Mouse (Mus musculus) left cerebral cortex, postnatal 14 days (tissue): ENCODE results near the gene Cd72. TPM values are rescaled to one million over a fixed set of nuclear protein-coding genes. Genes with fewer than 3 reads are reported as not detected.
A peak's percentile ranks its signal among the peaks of the same experiment; 100 is the strongest.

Source experiments
- DNase-seq, 2 experiments: peaks; one replicate each; pipeline ENCODE4 v3.0.0; 2021 to 2022; ENCODE audit warnings: low spot score in 2 of 2, mixed read lengths in 1 of 2
- intact Hi-C: fragments of 180-260 bp; cut with DNase I; formaldehyde crosslinking; loops from one replicate; pipeline ENCODE4 v1.15.1; 2025
- total RNA-seq, 2 experiments: library from RNA; stranded (reverse); gene quantifications; 2 replicates each; pipeline ENCODE4 v1.2.3; 2021

Gene Cd72
- total RNA-seq, 2 experiments from 2014 or later = 0.36 TPM; not detected in 1

DNA sequence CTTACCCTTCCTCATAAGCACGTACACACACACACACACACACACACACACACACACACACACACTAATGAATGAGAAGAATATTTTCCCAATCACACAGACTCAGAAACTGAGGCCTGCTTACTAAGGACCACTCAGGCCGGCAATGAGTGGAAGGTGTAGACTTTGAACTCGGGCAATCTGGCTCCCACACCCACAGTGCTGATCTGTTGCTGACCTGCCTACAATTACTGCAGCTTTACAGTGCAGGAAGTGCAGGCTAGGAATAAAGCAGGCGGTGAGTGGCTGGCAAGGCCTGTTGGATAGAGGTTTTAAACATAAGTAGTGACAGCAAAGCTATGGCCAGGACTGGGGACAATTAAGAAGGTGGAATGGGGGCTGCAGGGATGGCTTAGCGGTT lies 26.6 kb upstream of the Cd72 start:
- DNase-seq = no peak
- intact Hi-C loops = no loop called here

DNA sequence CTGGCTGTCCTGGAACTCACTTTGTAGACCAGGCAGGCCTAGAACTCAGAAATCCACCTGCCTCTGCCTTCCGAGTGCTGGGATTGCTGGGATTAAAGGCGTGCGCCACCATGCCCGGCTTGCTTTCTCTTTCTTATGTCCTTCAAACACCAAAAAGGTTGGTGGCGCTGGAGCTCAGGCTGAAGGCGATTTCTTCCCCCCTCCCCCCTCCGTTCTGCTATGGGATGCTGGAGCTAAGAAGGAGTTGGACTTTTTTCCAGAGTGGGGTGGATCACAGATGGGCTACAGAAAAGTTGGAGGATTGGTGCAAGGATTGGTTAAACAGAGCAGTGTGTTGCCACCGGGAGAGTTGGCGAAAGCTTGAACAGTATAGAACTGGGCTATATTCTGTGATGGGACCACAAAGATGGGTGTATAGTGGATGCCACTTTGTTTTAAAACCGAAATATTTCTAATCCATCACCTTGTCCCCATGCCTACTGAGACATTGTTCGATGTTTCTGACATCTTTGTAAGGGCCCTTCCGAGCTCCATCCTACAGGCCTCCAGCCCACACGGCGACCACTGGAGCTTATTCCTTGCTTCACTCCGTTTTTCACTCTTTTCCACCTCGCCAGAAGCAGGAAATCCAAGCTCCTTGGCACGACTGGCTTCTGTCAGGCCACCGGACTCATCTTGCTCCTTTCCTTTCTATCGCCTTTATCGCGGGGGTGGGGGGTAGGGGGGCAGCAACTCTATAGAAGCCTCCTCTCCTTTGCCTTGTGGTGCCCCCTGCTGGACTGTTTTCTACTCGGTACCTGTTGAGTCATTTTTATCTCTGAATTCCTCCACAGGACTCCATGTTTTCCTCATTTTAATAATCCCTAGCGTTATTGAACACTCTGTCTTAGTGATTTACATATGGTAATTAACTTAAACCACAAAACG lies 24.7 kb upstream of the Cd72 start:
- peak in 1 of 2 experiments; percentile 64 for DNase-seq
- intact Hi-C loops = loop anchor here (2.0 kb wide), 1 partner anchor 36 kb away; no protein-coding TSS in a partner anchor

- no peak for DNase-seq
- intact Hi-C loops = loop anchor here (2.0 kb wide), 1 partner anchor 36 kb away; no protein-coding TSS in a partner anchor
These were observed 24.1 kb upstream of the Cd72 start for GRCm38 (mm10) chr4:43478534-43478858.

DNA sequence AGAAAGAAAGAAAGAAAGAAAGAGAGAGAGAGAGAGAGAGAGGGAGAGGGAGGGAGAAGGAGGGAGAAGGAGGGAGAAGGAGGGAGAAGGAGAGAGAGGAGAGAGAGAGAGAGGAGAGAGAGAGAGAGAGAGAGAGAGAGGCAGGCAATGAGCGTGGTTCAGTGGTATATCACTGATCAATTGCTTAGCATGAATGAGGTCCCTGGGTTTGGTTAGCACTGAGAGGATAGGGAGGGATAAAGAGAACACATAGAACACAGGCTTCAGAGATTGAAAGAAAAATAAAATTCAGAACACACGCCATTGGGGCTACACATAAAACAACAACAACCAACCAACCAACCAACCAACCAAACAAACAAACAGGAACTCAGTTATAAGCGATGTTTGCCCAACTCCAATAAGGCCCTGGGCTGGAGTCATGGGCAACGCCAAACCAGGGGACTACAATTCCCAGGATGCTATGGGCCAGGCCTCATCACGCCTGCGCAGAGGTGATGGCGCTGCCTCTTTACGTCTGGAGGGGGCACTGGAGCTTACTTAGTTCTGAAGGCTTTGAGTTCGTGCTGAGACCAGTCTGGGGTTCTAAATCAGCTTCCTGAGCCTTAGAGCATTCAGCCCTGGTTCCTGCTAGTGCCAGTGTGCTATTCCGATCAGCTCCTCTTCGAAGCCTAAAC lies 23.6 kb upstream of the Cd72 start:
- DNase-seq = peak; percentile 86 to 90
- intact Hi-C loops = loop anchor here (2.0 kb wide), 1 partner anchor 35 kb away; no protein-coding TSS in a partner anchor

DNA sequence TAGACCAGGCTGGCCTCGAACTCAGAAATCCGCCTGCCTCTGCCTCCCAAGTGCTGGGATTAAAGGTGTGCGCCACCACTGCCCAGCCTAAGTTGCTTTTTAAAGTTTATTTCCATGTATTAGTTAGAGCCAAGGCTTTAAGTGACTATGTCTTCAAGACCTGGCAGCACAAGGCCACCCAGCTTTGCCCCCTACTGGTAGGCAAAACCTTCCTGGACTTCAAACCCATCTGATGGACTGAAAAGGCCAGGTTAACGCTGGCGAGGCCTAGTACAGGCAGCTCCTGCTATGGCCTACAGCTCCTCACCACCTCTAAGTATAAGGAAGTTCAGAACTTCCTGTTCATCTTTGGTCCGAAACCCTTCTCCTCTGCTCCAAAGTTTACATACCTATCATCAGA lies 22.2 kb upstream of the Cd72 start:
- intact Hi-C loops = no loop called here
- DNase-seq = no peak

- DNase-seq = no peak
- intact Hi-C loops = no loop called here
These were observed 19.2 kb upstream of the Cd72 start for GRCm38 (mm10) chr4:43473636-43474035.

DNA sequence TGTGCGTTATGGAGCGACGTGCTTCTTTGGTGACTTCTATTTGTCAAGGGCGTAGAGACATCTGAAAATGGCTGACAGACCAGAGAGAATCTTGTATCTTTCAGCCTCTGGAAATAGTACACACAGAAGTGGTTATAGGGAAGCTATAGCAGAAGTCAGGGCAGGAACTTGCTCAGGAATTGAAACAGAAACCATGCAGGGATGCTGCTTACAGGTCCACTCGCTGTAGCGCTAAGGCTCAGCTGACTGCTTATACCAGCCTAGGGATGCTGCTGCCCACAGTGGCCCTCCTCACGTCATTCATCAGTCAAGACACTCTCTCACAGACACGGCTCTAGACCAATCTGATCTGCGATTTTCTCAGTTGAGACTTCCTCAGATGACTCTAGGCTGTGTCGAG lies 15.9 kb upstream of the Cd72 start:
- DNase-seq = no peak
- intact Hi-C loops = no loop called here

- DNase-seq = no peak
- intact Hi-C loops = no loop called here
These were observed 12.4 kb upstream of the Cd72 start for GRCm38 (mm10) chr4:43466872-43467271.

GRCm38 (mm10) chr4:43465935-43466334 lies 11.5 kb upstream of the Cd72 start:
- intact Hi-C loops = no loop called here
- no peak for DNase-seq

DNA sequence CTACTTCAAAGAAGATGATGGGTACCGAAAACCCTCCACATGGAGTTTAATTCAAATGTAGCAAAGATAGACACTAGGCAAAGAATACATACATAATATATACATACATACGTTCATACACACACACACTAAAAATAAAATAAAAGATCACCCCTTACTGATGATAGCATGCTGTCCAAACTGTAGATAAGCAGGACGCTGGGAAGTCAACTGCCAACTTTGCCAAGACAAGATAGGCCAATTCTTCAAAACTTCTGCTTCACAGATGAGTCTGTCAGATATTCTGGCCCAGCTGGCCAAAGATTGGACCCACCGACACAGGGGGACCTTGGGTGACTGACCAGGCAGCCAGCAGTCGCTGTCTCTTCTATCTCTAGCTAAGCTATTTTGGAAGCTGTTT lies 8.7 kb upstream of the Cd72 start:
- no peak for DNase-seq
- intact Hi-C loops = no loop called here

- intact Hi-C loops = no loop called here
- no peak for DNase-seq
These were observed 2.7 kb upstream of the Cd72 start for GRCm38 (mm10) chr4:43457124-43457523.

- no peak for DNase-seq
- intact Hi-C loops = no loop called here
These were observed 2.0 kb upstream of the Cd72 start for GRCm38 (mm10) chr4:43456470-43456869.

DNA sequence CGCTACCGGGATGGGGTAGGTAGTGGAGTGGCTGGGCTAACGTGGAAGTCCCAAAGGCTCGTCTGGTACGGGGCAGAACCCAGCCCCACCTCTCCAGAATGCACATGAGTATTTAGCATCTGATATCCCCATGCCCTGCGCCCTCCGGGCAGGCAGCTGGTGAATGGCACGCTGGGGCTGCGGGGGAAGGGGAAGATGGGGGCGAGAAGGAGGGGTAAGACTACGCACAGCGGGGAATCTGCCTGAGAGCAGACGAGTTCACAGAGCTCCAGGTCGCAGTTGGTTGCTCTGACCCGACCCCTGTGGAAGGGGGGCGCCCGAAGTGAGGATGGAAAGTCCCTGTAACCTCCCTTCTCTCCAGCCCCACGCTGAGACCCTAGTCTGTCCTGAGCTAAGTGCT lies 1.0 kb downstream of the Cd72 start:
- no peak for DNase-seq
- intact Hi-C loops = no loop called here

DNA sequence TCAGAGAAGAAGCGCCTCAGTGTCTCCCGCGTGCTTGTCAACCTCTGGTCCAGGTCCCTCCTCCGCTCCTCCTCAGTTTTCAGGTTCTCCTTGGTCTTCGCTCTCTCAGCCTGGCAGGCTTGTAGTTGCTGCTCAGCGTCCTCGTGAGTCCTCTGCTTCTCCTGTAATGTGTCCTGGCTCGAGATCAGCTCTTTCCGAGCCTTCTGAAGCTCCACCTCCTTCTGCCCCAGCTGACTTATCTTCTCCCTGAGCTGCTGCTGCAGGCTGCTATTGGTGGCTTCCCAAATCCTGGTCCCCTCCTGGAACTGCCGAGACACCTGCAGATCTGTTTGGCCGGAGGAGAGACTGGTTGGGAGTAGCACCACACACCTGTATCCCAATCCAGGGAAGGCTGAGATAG lies 2.1 kb downstream of the Cd72 start:
- intact Hi-C loops = no loop called here
- DNase-seq = no peak

GRCm38 (mm10) chr4:43448554-43448953 lies 5.9 kb downstream of the Cd72 start:
- intact Hi-C loops = no loop called here
- DNase-seq = no peak

DNA sequence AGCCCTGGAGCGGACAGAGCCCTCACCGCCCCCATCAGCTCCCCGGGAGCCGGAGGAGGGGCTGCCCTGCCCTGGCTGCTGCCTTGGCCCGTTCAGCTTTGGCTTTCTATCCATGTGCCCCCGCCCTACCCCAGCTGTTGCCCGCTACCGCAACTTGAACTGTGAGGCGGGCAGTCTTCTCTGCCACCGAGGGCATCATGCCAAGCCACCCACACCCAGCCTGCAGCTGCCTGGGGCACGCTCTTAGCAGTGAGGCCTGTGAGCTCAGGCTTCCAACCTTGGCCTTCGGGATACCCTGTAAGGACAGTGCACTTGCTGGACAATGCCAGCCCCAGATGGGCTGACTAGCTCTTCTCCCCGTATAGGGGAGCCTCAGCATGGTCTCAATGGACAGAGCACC lies 7.2 kb downstream of the Cd72 start:
- intact Hi-C loops = no loop called here
- DNase-seq = no peak

- no peak for DNase-seq
- intact Hi-C loops = loop anchor here (2.0 to 5.0 kb wide), 2 partner anchors 35 to 119 kb away; partner anchors contain the start of genes Creb3 and Tln1
These were observed 10.9 kb downstream of the Cd72 start for GRCm38 (mm10) chr4:43443511-43443910.

- intact Hi-C loops = loop anchor here (2.0 to 5.0 kb wide), 2 partner anchors 36 to 120 kb away; partner anchors contain the start of genes Creb3 and Tln1
- peak; percentile 62 to 71 for DNase-seq
These were observed 11.7 kb downstream of the Cd72 start for GRCm38 (mm10) chr4:43442456-43443361.

DNA sequence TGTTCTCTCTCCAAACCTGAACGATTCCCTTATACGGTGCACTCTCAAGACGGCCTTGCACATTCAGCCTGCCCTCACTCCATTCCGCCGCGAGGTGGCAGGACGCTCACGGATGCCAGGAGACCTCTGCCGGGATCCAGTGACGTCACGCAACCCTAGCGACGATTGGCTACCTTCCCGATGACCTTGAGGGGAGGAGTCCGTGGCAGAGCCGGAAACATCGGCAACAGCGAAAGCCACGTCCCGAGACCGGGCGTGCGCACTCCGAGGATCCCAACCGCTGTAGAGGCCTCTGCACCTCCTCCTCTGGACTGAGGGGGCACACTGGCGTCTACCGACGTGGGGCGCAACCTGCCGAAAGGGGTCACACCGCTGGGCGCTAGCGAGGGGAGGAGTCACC lies 12.4 kb downstream of the Cd72 start:
- peak; percentile 99 to 100 for DNase-seq
- intact Hi-C loops = loop anchor here (2.0 to 5.0 kb wide), 2 partner anchors 37 to 120 kb away; partner anchors contain the start of genes Creb3 and Tln1
